Mouse (Mus musculus) CH12.LX (cell line): ENCODE results near the gene Birc7. TPM values are rescaled to one million over a fixed set of nuclear protein-coding genes. Genes with fewer than 3 reads are reported as not detected.

Experiments used
- DNase-seq: peaks from one replicate; pipeline ENCODE4 v3.0.0-alpha.2; 2013; ENCODE audit errors: extremely low read depth
- H3K27ac ChIP-seq: 2 replicates; pipeline ENCODE4 v1.5.1; 2012; ENCODE audit warnings: low read depth, mild to moderate bottlenecking, control low read depth, moderate library complexity; ENCODE audit not compliant: insufficient read depth
- H3K27me3 ChIP-seq: replicated peaks from 2 replicates; pipeline ENCODE3; 2012; ENCODE audit warnings: inconsistent platforms
- H3K36me3 ChIP-seq, 2 experiments: replicated peaks in 1 of 2; 2 replicates each; pipeline versions ENCODE3 to v1.6.1; 2012; ENCODE audit warnings: inconsistent platforms in 1 of 2, low read length in 1 of 2, mild to moderate bottlenecking in 1 of 2, mixed read lengths in 1 of 2, moderate library complexity in 1 of 2; ENCODE audit not compliant: control insufficient read depth in 1 of 2, insufficient read depth in 1 of 2
- H3K4me1 ChIP-seq, 2 experiments: 2 replicates each; pipeline ENCODE4 v1.6.1; 2012; ENCODE audit warnings: inconsistent platforms in 1 of 2, moderate library complexity in 1 of 2; ENCODE audit not compliant: insufficient read depth in 2 of 2, control insufficient read depth in 1 of 2
- H3K4me2 ChIP-seq: 2 replicates; pipeline ENCODE4 v1.6.1; 2012; ENCODE audit warnings: low read depth, mild to moderate bottlenecking, control low read depth; ENCODE audit not compliant: poor library complexity, insufficient read depth, severe bottlenecking
- H3K4me3 ChIP-seq, 3 experiments: fragments of 150-350 bp in 1 of 3; sonication (generic) in 1 of 3; replicated peaks in 1 of 3; 2 replicates each; pipeline versions ENCODE3 to v1.5.1; 2011 to 2012; ENCODE audit warnings: low read depth in 2 of 3, low read length in 2 of 3, mild to moderate bottlenecking in 2 of 3, moderate library complexity in 2 of 3, control low read depth in 1 of 3, improper control_type of control experiment in 1 of 3, inconsistent platforms in 1 of 3, mixed read lengths in 1 of 3; ENCODE audit not compliant: poor library complexity in 1 of 3
- H3K79me2 ChIP-seq: replicated peaks from 2 replicates; pipeline ENCODE4 v1.6.1; 2012; ENCODE audit warnings: mild to moderate bottlenecking, moderate library complexity; ENCODE audit not compliant: control insufficient read depth, poor library complexity, insufficient read depth, severe bottlenecking; ENCODE audit errors: extremely low read depth
- H3K9ac ChIP-seq: 2 replicates; pipeline ENCODE4 v1.6.1; 2012; ENCODE audit warnings: low read depth, mild to moderate bottlenecking, control low read depth, moderate library complexity; ENCODE audit not compliant: insufficient read depth
- H3K9me3 ChIP-seq: replicated peaks from 2 replicates; pipeline ENCODE3; 2012; ENCODE audit warnings: low read length, inconsistent platforms, mixed read lengths
- CHD1 ChIP-seq: IDR thresholded peaks from 2 replicates; pipeline ENCODE4 v1.6.1; 2012; ENCODE audit warnings: low read depth, low read length, improper control_type of control experiment, inconsistent platforms
- CHD2 ChIP-seq: IDR thresholded peaks from 2 replicates; pipeline ENCODE4 v1.6.1; 2011; ENCODE audit warnings: low read length, improper control_type of control experiment
- CTCF ChIP-seq, 2 experiments: IDR thresholded peaks in 1 of 2; conservative IDR thresholded peaks in 1 of 2; 2 replicates each; pipeline ENCODE4 v1.5.1; 2011 to 2012; ENCODE audit warnings: low read depth in 2 of 2, low read length in 2 of 2, improper control_type of control experiment in 1 of 2, inconsistent platforms in 1 of 2, mild to moderate bottlenecking in 1 of 2, moderate library complexity in 1 of 2
- HCFC1 ChIP-seq: IDR thresholded peaks from 2 replicates; pipeline ENCODE4 v1.6.1; 2012; ENCODE audit warnings: low read depth, mild to moderate bottlenecking, inconsistent platforms, low read length, improper control_type of control experiment
- JUN ChIP-seq: IDR thresholded peaks from 2 replicates; pipeline ENCODE4 v1.6.1; 2011; ENCODE audit warnings: low read depth, mild to moderate bottlenecking, low read length, improper control_type of control experiment, moderate library complexity; ENCODE audit not compliant: insufficient read depth
- JUND ChIP-seq: conservative IDR thresholded peaks from 2 replicates; pipeline ENCODE4 v1.6.1; 2011; ENCODE audit warnings: low read depth, low read length, improper control_type of control experiment
- KAT2A ChIP-seq: IDR thresholded peaks from 2 replicates; pipeline ENCODE4 v1.6.1; 2012; ENCODE audit warnings: low read length, improper control_type of control experiment, inconsistent platforms; ENCODE audit not compliant: insufficient replicate concordance
- MYC ChIP-seq: IDR thresholded peaks from 2 replicates; pipeline ENCODE4 v1.6.1; 2011; ENCODE audit warnings: low read depth, mild to moderate bottlenecking, improper control_type of control experiment, low read length
- NELFE ChIP-seq: IDR thresholded peaks from 2 replicates; pipeline ENCODE4 v1.6.1; 2011; ENCODE audit warnings: low read depth, low read length, improper control_type of control experiment
- POLR2A ChIP-seq: IDR thresholded peaks from 2 replicates; pipeline ENCODE4 v1.6.1; 2011; ENCODE audit warnings: low read depth, mild to moderate bottlenecking, improper control_type of control experiment, low read length
- RCOR1 ChIP-seq: conservative IDR thresholded peaks from 2 replicates; pipeline ENCODE4 v1.6.1; 2012; ENCODE audit warnings: low read depth, mild to moderate bottlenecking, inconsistent platforms, low read length, improper control_type of control experiment
- TCF12 ChIP-seq: IDR thresholded peaks from 2 replicates; pipeline ENCODE4 v1.6.1; 2014; ENCODE audit warnings: low read depth, mild to moderate bottlenecking, inconsistent platforms, low read length, improper control_type of control experiment
- ZC3H11A ChIP-seq: IDR thresholded peaks from 2 replicates; pipeline ENCODE4 v1.6.1; 2012; ENCODE audit warnings: low read depth, mild to moderate bottlenecking, inconsistent platforms, low read length, improper control_type of control experiment
- ZMIZ1 ChIP-seq: IDR thresholded peaks from 2 replicates; pipeline ENCODE4 v1.6.1; 2012; ENCODE audit warnings: low read depth, mild to moderate bottlenecking, inconsistent platforms, low read length, improper control_type of control experiment
- dilution Hi-C: fragments of 300-500 bp; cut with MboI; formaldehyde crosslinking; loops from 2 replicates; pipeline ENCODE4 v1.14.3; 2020; ENCODE audit warnings: low sequenced_read_pairs; ENCODE audit not compliant: extremely low pct_unique_long_range_greater_than_20kb, extremely low pct_ligation_motif_present
- in situ Hi-C: fragments of 300-500 bp; cut with MboI; formaldehyde crosslinking; loops from 3 replicates; pipeline ENCODE4 v1.14.3; 2019; ENCODE audit warnings: low sequenced_read_pairs, low pct_ligation_motif_present, low pct_unique_long_range_greater_than_20kb, mixed read lengths
- polyA plus RNA-seq: library from polyadenylated mRNA; unstranded; fragments of >175 nt; gene quantifications from 2 replicates; pipeline ENCODE4 v1.2.1, GENCODE M21; 2012; ENCODE audit warnings: low read depth; ENCODE audit not compliant: insufficient read length
- total RNA-seq, 2 experiments: library from RNA; depleted of rRNA; stranded (reverse); fragments of 300-350 nt in 1 of 2; fragments of >200 nt in 1 of 2; gene quantifications; 2 replicates each; pipeline ENCODE4 v1.2.3; 2012 to 2014

The Birc7 gene
- total and polyA plus RNA-seq, 3 experiments = not detected

DNA sequence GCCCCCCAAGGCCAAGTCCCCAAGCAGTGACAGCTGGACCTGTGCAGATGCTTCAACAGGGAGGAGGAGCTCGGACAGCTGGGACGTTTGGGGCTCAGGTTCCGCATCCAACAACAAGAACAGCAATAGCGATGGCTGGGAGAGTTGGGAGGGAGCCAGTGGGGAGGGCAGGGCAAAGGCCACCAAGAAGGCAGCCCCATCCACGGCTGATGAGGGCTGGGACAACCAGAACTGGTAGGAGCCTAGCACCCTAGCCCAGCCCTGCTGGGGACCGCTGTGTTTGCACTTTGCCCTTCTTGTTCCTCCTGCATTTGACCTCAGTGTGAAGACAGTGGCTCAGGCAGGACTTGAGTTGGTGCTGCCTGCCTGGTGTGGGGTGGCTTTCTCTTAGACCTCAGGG is 52.3 kb downstream of the Birc7 start:
- DNase-seq = no peak
- no peaks in the 10 kb centered on the region for H3K27me3 ChIP-seq
- no peak overlapping the region for H3K4me2 ChIP-seq
- TF ChIP-seq KAT2A (no peak), CHD2 (no peak), HCFC1 (no peak), JUN (no peak), TCF12 (no peak), ZC3H11A (no peak), JUND (no peak), CTCF (conservative IDR thresholded peaks at IDR 0.05 in 1 of 2, IDR thresholded peaks at IDR 0.05 in 1 of 2; ENCODE audit: low read depth in 2 of 2, low read length in 2 of 2) (no peak), POLR2A (no peak), CHD1 (no peak), RCOR1 (no peak), ZMIZ1 (no peak), NELFE (no peak), MYC (no peak)
- H3K36me3 ChIP-seq = peaks cover 68 to 97% of the 10 kb centered on the region in 2 experiments
- dilution Hi-C loops (no loop called here), in situ Hi-C loops (no loop called here)
- H3K79me2 ChIP-seq = no peaks in the 10 kb centered on the region
- no peak overlapping the region for H3K4me3 ChIP-seq
- H3K9ac ChIP-seq = no peak overlapping the region
- no peaks in the 10 kb centered on the region for H3K9me3 ChIP-seq
- no peaks in the 10 kb centered on the region for H3K4me1 ChIP-seq
- no peak overlapping the region for H3K27ac ChIP-seq

Other genes starting within 250 kb of the Birc7 start
- 24.9 and 30.0 TPM in 2 replicates for gene Dido1, start 219.0 kb upstream of the Birc7 start, total RNA-seq (2012; rRNA removed)
- gene Dido1, start 219.0 kb upstream of the Birc7 start, total RNA-seq (2014; rRNA removed) = 15.5 and 16.4 TPM in 2 replicates
- gene Dido1, start 219.0 kb upstream of the Birc7 start, polyA plus RNA-seq = 25.0 and 25.8 TPM in 2 replicates
- 15.6 and 21.7 TPM in 2 replicates for gene Gid8, start 218.9 kb upstream of the Birc7 start, total RNA-seq (2012; rRNA removed)
- 32.1 and 32.5 TPM in 2 replicates for gene Gid8, start 218.9 kb upstream of the Birc7 start, total RNA-seq (2014; rRNA removed)
- 44.1 and 45.4 TPM in 2 replicates for gene Gid8, start 218.9 kb upstream of the Birc7 start, polyA plus RNA-seq
- gene Slc17a9, start 203.8 kb upstream of the Birc7 start, total RNA-seq (2012; rRNA removed) = 13.4 and 16.2 TPM in 2 replicates
- 6.5 and 7.2 TPM in 2 replicates for gene Slc17a9, start 203.8 kb upstream of the Birc7 start, total RNA-seq (2014; rRNA removed)
- 23.7 and 26.0 TPM in 2 replicates for gene Slc17a9, start 203.8 kb upstream of the Birc7 start, polyA plus RNA-seq
- not detected in 2 replicates for gene Bhlhe23, start 152.1 kb upstream of the Birc7 start, total RNA-seq (2012; rRNA removed)
- not detected in 2 replicates for gene Bhlhe23, start 152.1 kb upstream of the Birc7 start, total RNA-seq (2014; rRNA removed)
- not detected in 2 replicates for gene Bhlhe23, start 152.1 kb upstream of the Birc7 start, polyA plus RNA-seq
- 27.5 and 33.1 TPM in 2 replicates for gene Ythdf1, start 8.1 kb upstream of the Birc7 start, total RNA-seq (2012; rRNA removed)
- gene Ythdf1, start 8.1 kb upstream of the Birc7 start, total RNA-seq (2014; rRNA removed) = 40.7 and 42.5 TPM in 2 replicates
- 57.4 and 67.0 TPM in 2 replicates for gene Ythdf1, start 8.1 kb upstream of the Birc7 start, polyA plus RNA-seq
- not detected in 2 replicates for gene Nkain4, start 25.7 kb downstream of the Birc7 start, total RNA-seq (2012; rRNA removed)
- gene Nkain4, start 25.7 kb downstream of the Birc7 start, total RNA-seq (2014; rRNA removed) = not detected in 2 replicates
- not detected in 2 replicates for gene Nkain4, start 25.7 kb downstream of the Birc7 start, polyA plus RNA-seq
- gene Arfgap1, start 38.2 kb downstream of the Birc7 start, total RNA-seq (2012; rRNA removed) = 32.4 and 40.4 TPM in 2 replicates
- 21.3 and 28.2 TPM in 2 replicates for gene Arfgap1, start 38.2 kb downstream of the Birc7 start, total RNA-seq (2014; rRNA removed)
- 37.5 and 40.0 TPM in 2 replicates for gene Arfgap1, start 38.2 kb downstream of the Birc7 start, polyA plus RNA-seq
- 0.42 and 0.68 TPM in 2 replicates for gene Col20a1, start 57.5 kb downstream of the Birc7 start, total RNA-seq (2012; rRNA removed)
- gene Col20a1, start 57.5 kb downstream of the Birc7 start, total RNA-seq (2014; rRNA removed) = 0.52 and 0.61 TPM in 2 replicates
- 1.3 and 2.2 TPM in 2 replicates for gene Col20a1, start 57.5 kb downstream of the Birc7 start, polyA plus RNA-seq
- not detected in 2 replicates for gene Chrna4, start 114.5 kb downstream of the Birc7 start, total RNA-seq (2012; rRNA removed)
- gene Chrna4, start 114.5 kb downstream of the Birc7 start, total RNA-seq (2014; rRNA removed) = not detected in 2 replicates
- not detected in 2 replicates for gene Chrna4, start 114.5 kb downstream of the Birc7 start, polyA plus RNA-seq
- gene Kcnq2, start 206.3 kb downstream of the Birc7 start, total RNA-seq (2012; rRNA removed) = 0.04 TPM in 2 replicates
- not detected in 2 replicates for gene Kcnq2, start 206.3 kb downstream of the Birc7 start, total RNA-seq (2014; rRNA removed)
- gene Kcnq2, start 206.3 kb downstream of the Birc7 start, polyA plus RNA-seq = not detected in 2 replicates
- not detected in 2 replicates for gene Eef1a2, start 228.0 kb downstream of the Birc7 start, total RNA-seq (2012; rRNA removed)
- gene Eef1a2, start 228.0 kb downstream of the Birc7 start, total RNA-seq (2014; rRNA removed) = not detected in 2 replicates
- not detected in 2 replicates for gene Eef1a2, start 228.0 kb downstream of the Birc7 start, polyA plus RNA-seq